Mouse (Mus musculus): ENCODE measurements around the gene Mrps18c. TPM values are rescaled to one million over a fixed set of nuclear protein-coding genes. Genes with fewer than 3 reads are reported as not detected.
A peak's percentile ranks its signal among the peaks of the same experiment; 100 is the strongest.

Mrps18c gene
- polyA plus RNA-seq, 1 experiment: 47.4 TPM

GRCm38 (mm10) chr5:100826531-100826930 is 28.1 kb downstream of the Mrps18c start:
- no peak for DNase-seq (ENCODE audit: low spot score)

GRCm38 (mm10) chr5:100828701-100829100 is 30.3 kb downstream of the Mrps18c start:
- DNase-seq (ENCODE audit: low spot score): no peak

- no peak for DNase-seq (ENCODE audit: low spot score)
Measured at GRCm38 (mm10) chr5:100832680-100833079, 34.3 kb downstream of the Mrps18c start.

- no peak for DNase-seq (ENCODE audit: low spot score)
Measured at GRCm38 (mm10) chr5:100833841-100834240, 35.4 kb downstream of the Mrps18c start.

- DNase-seq (ENCODE audit: low spot score): no peak
Measured at GRCm38 (mm10) chr5:100835862-100836538, 37.6 kb downstream of the Mrps18c start.

GRCm38 (mm10) chr5:100837907-100838306 is 39.5 kb downstream of the Mrps18c start:
- DNase-seq (ENCODE audit: low spot score): no peak

GRCm38 (mm10) chr5:100844485-100844884 is 46.1 kb downstream of the Mrps18c start:
- no peak for DNase-seq (ENCODE audit: low spot score)

- peak; percentile 38 for DNase-seq (ENCODE audit: low spot score)
Measured at GRCm38 (mm10) chr5:100845485-100845847, 47.0 kb downstream of the Mrps18c start, which contains the start of gene Gpat3. Gpat3 (plus strand) TSS chr5:100845713.

- peak; percentile 85 for DNase-seq (ENCODE audit: low spot score)
Measured at GRCm38 (mm10) chr5:100845848-100846598, 47.6 kb downstream of the Mrps18c start.

GRCm38 (mm10) chr5:100846599-100846920 is 48.1 kb downstream of the Mrps18c start:
- no peak for DNase-seq (ENCODE audit: low spot score)

GRCm38 (mm10) chr5:100847143-100847542 is 48.7 kb downstream of the Mrps18c start:
- DNase-seq (ENCODE audit: low spot score): no peak

- no peak for DNase-seq (ENCODE audit: low spot score)
Measured at GRCm38 (mm10) chr5:100853963-100854362, 55.5 kb downstream of the Mrps18c start.

Other genes starting within 250 kb of the Mrps18c start
- 117 and 123 TPM in 2 replicates for gene Plac8, start 226.4 kb upstream of the Mrps18c start, polyA plus RNA-seq (2012; rRNA removed)
- 80.3 and 96.3 TPM in 2 replicates for gene Coq2, start 123.5 kb upstream of the Mrps18c start, polyA plus RNA-seq (2012; rRNA removed)
- gene Hpse, start 78.9 kb upstream of the Mrps18c start, polyA plus RNA-seq (2012; rRNA removed): 9.8 and 10.6 TPM in 2 replicates
- 12.8 and 13.6 TPM in 2 replicates for gene Helq, start within 50 bp of the Mrps18c start, polyA plus RNA-seq (2012; rRNA removed)
- gene Abraxas1, start 22.3 kb downstream of the Mrps18c start, polyA plus RNA-seq (2012; rRNA removed): 15.9 and 17.9 TPM in 2 replicates
- gene Gpat3, start 47.1 kb downstream of the Mrps18c start, polyA plus RNA-seq (2012; rRNA removed): 7.2 and 8.9 TPM in 2 replicates

All from urinary bladder, adult 2 months (tissue).